Mouse (Mus musculus) midbrain, embryonic 10.5 days (tissue): ENCODE measurements around the gene Map4k1. TPM values are rescaled to one million over a fixed set of nuclear protein-coding genes. Genes with fewer than 3 reads are reported as not detected.

Experiments used
- DNase-seq: peaks from one replicate; pipeline ENCODE4 v3.0.0-alpha.2; 2017; ENCODE audit warnings: low spot score
- H3K27ac ChIP-seq: fragments of 300-500 bp; sonication (generic); replicated peaks from 2 replicates; pipeline ENCODE4 v1.5.1; 2016; ENCODE audit warnings: mild to moderate bottlenecking
- H3K27me3 ChIP-seq: fragments of 300-500 bp; sonication (generic); 2 replicates; pipeline ENCODE4 v1.6.1; 2016; ENCODE audit warnings: low read depth, mild to moderate bottlenecking; ENCODE audit not compliant: poor library complexity, severe bottlenecking
- H3K36me3 ChIP-seq: fragments of 300-500 bp; sonication (generic); 2 replicates; pipeline ENCODE4 v1.6.1; 2016; ENCODE audit warnings: mild to moderate bottlenecking, moderate library complexity
- H3K4me1 ChIP-seq: fragments of 300-500 bp; sonication (generic); 2 replicates; pipeline ENCODE4 v1.6.1; 2016
- H3K4me3 ChIP-seq: fragments of 300-500 bp; sonication (generic); 2 replicates; pipeline ENCODE4 v1.5.1; 2016; ENCODE audit warnings: mild to moderate bottlenecking, moderate library complexity
- H3K9me3 ChIP-seq: fragments of 300-500 bp; sonication (generic); replicated peaks from 2 replicates; pipeline ENCODE4 v1.6.1; 2016; ENCODE audit warnings: mild to moderate bottlenecking
- WGBS: fragments of 180-500 bp; shearing (Covaris S2); methylation state at CpG from one replicate; pipeline ENCODE4 v1.1.7; 2016; 5-methylcytosine and 5-hydroxymethylcytosine counted together
- polyA plus RNA-seq: library from polyadenylated mRNA; unstranded; fragments of >200 nt; fragmentation: Nextera tagmentation; extraction: Ambion mirVana; gene quantifications from 2 replicates; pipeline ENCODE4 v1.2.1, GENCODE M21; 2016

Map4k1 gene
- polyA plus RNA-seq, 1 experiment from 2014 or later = 11.4 TPM

DNA sequence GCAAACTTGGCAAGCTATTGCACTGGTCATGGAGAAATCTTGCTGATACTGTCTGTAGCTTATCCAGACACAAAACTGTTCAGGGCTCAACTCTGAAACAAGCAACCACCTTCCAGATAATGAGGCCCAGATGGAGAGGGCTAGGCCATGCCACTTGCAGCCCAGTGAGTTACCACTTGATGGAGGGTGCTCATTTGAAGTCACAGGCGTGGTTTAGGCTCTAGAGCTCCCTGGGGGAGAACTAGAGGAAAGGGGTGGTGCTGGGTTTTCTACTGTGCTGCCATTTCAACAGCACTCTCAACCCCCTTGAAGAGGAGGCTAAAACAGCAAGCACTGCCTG is 35.6 kb upstream of the Map4k1 start:
- Histone ChIP-seq H3K4me1 (peaks cover 46% of the 10 kb centered on the region), H3K36me3 (peaks cover 61% of the 10 kb centered on the region), H3K9me3 (no peaks in the 10 kb centered on the region), H3K27me3 (no peaks in the 10 kb centered on the region), H3K27ac (peak overlapping the region; percentile 69; the same call in 1 of the 2 replicates), H3K4me3 (no peak overlapping the region)
- no peak for DNase-seq
- WGBS = 33% methylated on average over 1 of the region's 1 CpGs

GRCm38 (mm10) chr7:28948746-28949145 is 33.1 kb upstream of the Map4k1 start:
- 92% methylated on average over 7 of the region's 7 CpGs for WGBS
- Histone ChIP-seq H3K36me3 (peaks cover 41% of the 10 kb centered on the region), H3K27ac (no peak overlapping the region; the same call in 1 of the 2 replicates), H3K27me3 (no peaks in the 10 kb centered on the region), H3K4me1 (peaks cover 66% of the 10 kb centered on the region), H3K4me3 (no peak overlapping the region), H3K9me3 (no peaks in the 10 kb centered on the region)
- no peak for DNase-seq

DNA sequence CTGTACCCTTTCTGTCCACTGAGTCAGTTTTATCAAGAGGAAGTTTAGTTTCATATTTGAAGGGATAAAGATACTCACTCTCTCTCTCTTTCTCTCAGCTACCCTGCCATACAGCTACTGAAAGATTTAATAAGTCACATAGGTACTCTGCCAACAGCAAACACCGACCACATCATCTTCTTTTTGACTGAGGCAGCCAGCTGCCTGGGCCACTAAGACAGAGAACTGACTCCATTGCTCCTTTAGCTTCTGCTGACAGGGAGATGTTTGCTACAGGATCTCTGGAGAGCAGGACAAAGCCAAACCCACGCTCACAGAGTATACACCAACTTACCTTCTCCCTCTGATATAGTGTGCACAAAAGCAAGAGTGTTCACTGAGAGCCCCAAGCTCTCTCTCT is 32.6 kb upstream of the Map4k1 start:
- H3K36me3 ChIP-seq = peaks cover 38% of the 10 kb centered on the region
- H3K4me3 ChIP-seq = no peak overlapping the region
- H3K9me3 ChIP-seq = no peaks in the 10 kb centered on the region
- 80% methylated on average over 2 of the region's 2 CpGs for WGBS
- no peaks in the 10 kb centered on the region for H3K27me3 ChIP-seq
- H3K4me1 ChIP-seq = peaks cover 72% of the 10 kb centered on the region
- no peak for DNase-seq
- H3K27ac ChIP-seq = no peak overlapping the region

- Histone ChIP-seq H3K27me3 (no peaks in the 10 kb centered on the region), H3K36me3 (peaks cover 50% of the 10 kb centered on the region), H3K4me3 (no peak overlapping the region), H3K4me1 (peaks cover 75% of the 10 kb centered on the region), H3K27ac (no peak overlapping the region), H3K9me3 (no peaks in the 10 kb centered on the region)
- no peak for DNase-seq
- 90% methylated on average over 10 of the region's 10 CpGs for WGBS
Measured at GRCm38 (mm10) chr7:28950346-28951037, 31.4 kb upstream of the Map4k1 start.

- Histone ChIP-seq H3K27ac (peak overlapping the region; percentile 80), H3K36me3 (peaks cover 61% of the 10 kb centered on the region), H3K9me3 (no peaks in the 10 kb centered on the region), H3K27me3 (no peaks in the 10 kb centered on the region), H3K4me3 (no peak overlapping the region), H3K4me1 (peaks cover 67% of the 10 kb centered on the region)
- DNase-seq = no peak
- 92% methylated on average over 2 of the region's 2 CpGs for WGBS
Measured at GRCm38 (mm10) chr7:28951764-28952163, 30.1 kb upstream of the Map4k1 start.

GRCm38 (mm10) chr7:28952786-28953185 is 29.1 kb upstream of the Map4k1 start:
- Histone ChIP-seq H3K4me1 (peaks cover 66% of the 10 kb centered on the region), H3K9me3 (no peaks in the 10 kb centered on the region)

GRCm38 (mm10) chr7:28953476-28954376 is 28.1 kb upstream of the Map4k1 start:
- no peaks in the 10 kb centered on the region for H3K27me3 ChIP-seq
- 12% methylated on average over 2 of the region's 2 CpGs for WGBS
- no peaks in the 10 kb centered on the region for H3K9me3 ChIP-seq
- peaks cover 71% of the 10 kb centered on the region for H3K4me1 ChIP-seq
- DNase-seq = peak; percentile 65
- H3K27ac ChIP-seq = peak overlapping the region; percentile 80
- peak overlapping the region; percentile 37 for H3K4me3 ChIP-seq
- H3K36me3 ChIP-seq = peaks cover 50% of the 10 kb centered on the region

More at GRCm38 (mm10) chr7:28952786-28953185, 29.1 kb upstream of the Map4k1 start:
- Histone ChIP-seq H3K27me3 (no peaks in the 10 kb centered on the region), H3K4me3 (peak overlapping the region; percentile 37; the same call in 1 of the 2 replicates), H3K27ac (peak overlapping the region; percentile 80), H3K36me3 (peaks cover 60% of the 10 kb centered on the region)
- 47% methylated on average over 3 of the region's 3 CpGs for WGBS
- no peak for DNase-seq

GRCm38 (mm10) chr7:28954773-28955172 is 27.1 kb upstream of the Map4k1 start:
- Histone ChIP-seq H3K9me3 (no peaks in the 10 kb centered on the region), H3K4me3 (no peak overlapping the region), H3K27ac (peak overlapping the region; percentile 34), H3K27me3 (no peaks in the 10 kb centered on the region), H3K36me3 (peaks cover 43% of the 10 kb centered on the region), H3K4me1 (peaks cover 78% of the 10 kb centered on the region)
- WGBS = 79% methylated on average over 4 of the region's 4 CpGs
- no peak for DNase-seq

DNA sequence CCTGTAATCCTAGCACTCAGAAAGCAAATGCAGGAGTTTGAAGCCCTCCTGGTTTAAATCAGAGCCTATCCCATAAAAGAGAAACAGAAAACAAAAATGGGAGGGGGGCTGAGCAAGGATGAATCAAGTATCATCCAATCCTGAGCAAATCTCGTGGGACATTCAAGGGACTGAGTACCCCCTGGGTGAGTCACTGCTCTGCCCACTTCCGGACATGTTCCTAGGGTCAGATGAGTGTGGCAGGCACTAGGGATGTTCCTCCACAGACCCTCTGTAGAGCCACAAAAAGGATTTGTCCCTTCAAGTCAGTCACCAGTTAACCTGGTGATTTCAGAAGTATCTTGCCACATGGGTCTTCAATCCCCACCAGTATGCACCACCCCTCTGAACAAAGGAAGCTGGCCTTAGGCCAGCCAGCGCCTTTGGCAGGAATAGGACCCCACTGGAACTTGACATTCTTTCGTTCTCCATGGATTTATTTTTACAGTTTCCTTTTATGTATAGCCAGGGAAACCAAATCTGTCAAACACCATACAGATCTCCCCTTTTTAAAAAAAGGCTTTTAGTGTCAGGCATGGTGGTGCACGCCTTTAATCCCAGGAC is 26.5 kb upstream of the Map4k1 start:
- H3K4me3 ChIP-seq = no peak overlapping the region
- H3K9me3 ChIP-seq = no peaks in the 10 kb centered on the region
- peak overlapping the region; percentile 34 for H3K27ac ChIP-seq
- 71% methylated on average over 5 of the region's 5 CpGs for WGBS
- H3K27me3 ChIP-seq = no peaks in the 10 kb centered on the region
- peaks cover 38% of the 10 kb centered on the region for H3K36me3 ChIP-seq
- DNase-seq = no peak
- H3K4me1 ChIP-seq = peaks cover 84% of the 10 kb centered on the region

GRCm38 (mm10) chr7:28956270-28956669 is 25.6 kb upstream of the Map4k1 start:
- H3K27me3 ChIP-seq = no peaks in the 10 kb centered on the region
- no peak for DNase-seq
- WGBS = 95% methylated on average over 1 of the region's 1 CpGs
- H3K4me1 ChIP-seq = peaks cover 91% of the 10 kb centered on the region
- H3K27ac ChIP-seq = no peak overlapping the region
- no peaks in the 10 kb centered on the region for H3K9me3 ChIP-seq
- no peak overlapping the region for H3K4me3 ChIP-seq
- peaks cover 29% of the 10 kb centered on the region for H3K36me3 ChIP-seq

- H3K4me3 ChIP-seq = no peak overlapping the region
- no peaks in the 10 kb centered on the region for H3K27me3 ChIP-seq
- H3K4me1 ChIP-seq = peaks cover 88% of the 10 kb centered on the region
- H3K36me3 ChIP-seq = peaks cover 26% of the 10 kb centered on the region
- no peak for DNase-seq
- no peaks in the 10 kb centered on the region for H3K9me3 ChIP-seq
- H3K27ac ChIP-seq = no peak overlapping the region
- 88% methylated on average over 6 of the region's 6 CpGs for WGBS
Measured at GRCm38 (mm10) chr7:28957286-28957685, 24.6 kb upstream of the Map4k1 start.

GRCm38 (mm10) chr7:28957997-28958725 is 23.7 kb upstream of the Map4k1 start:
- Histone ChIP-seq H3K27ac (no peak overlapping the region), H3K4me1 (peaks cover 88% of the 10 kb centered on the region), H3K36me3 (peaks cover 25% of the 10 kb centered on the region), H3K9me3 (no peaks in the 10 kb centered on the region), H3K4me3 (no peak overlapping the region), H3K27me3 (no peaks in the 10 kb centered on the region)
- WGBS = 85% methylated on average over 1 of the region's 1 CpGs
- DNase-seq = no peak
